Mouse (Mus musculus) small intestine, adult 2 months (tissue): ENCODE measurements around the gene Stk10. TPM values are rescaled to one million over a fixed set of nuclear protein-coding genes. Genes with fewer than 3 reads are reported as not detected.

Experiments
- H3K27ac ChIP-seq: fragments of 200-500 bp; 2 replicates; pipeline ENCODE4 v1.5.1; 2012; ENCODE audit warnings: low read depth, low read length, control low read depth, inconsistent platforms; ENCODE audit not compliant: insufficient read depth
- H3K27me3 ChIP-seq: fragments of 200-500 bp; 2 replicates; pipeline ENCODE4 v1.6.1; 2012; ENCODE audit warnings: mild to moderate bottlenecking, moderate library complexity, low read length, inconsistent platforms; ENCODE audit not compliant: control insufficient read depth, insufficient read depth
- H3K36me3 ChIP-seq: fragments of 200-500 bp; 2 replicates; pipeline ENCODE4 v1.6.1; 2012; ENCODE audit warnings: mild to moderate bottlenecking, low read length, control low read depth, inconsistent platforms; ENCODE audit not compliant: control insufficient read depth, insufficient read depth
- H3K4me1 ChIP-seq: fragments of 200-500 bp; 2 replicates; pipeline ENCODE4 v1.6.1; 2012; ENCODE audit warnings: low read length, inconsistent platforms, mixed read lengths; ENCODE audit not compliant: control insufficient read depth, insufficient read depth, insufficient read length
- H3K4me3 ChIP-seq: fragments of 200-500 bp; 2 replicates; pipeline ENCODE4 v1.5.1; 2012; ENCODE audit warnings: low read depth, mild to moderate bottlenecking, control low read depth, inconsistent platforms, low read length, moderate library complexity
- CTCF ChIP-seq: fragments of 200-500 bp; IDR thresholded peaks from 2 replicates; pipeline ENCODE4 v1.5.1; 2012; ENCODE audit warnings: low read depth, mild to moderate bottlenecking, control low read depth, inconsistent platforms, low read length, moderate library complexity, mixed read lengths; ENCODE audit not compliant: insufficient replicate concordance, insufficient read length; ENCODE audit errors: extremely low read depth
- POLR2A ChIP-seq: fragments of 200-500 bp; IDR thresholded peaks from 2 replicates; pipeline ENCODE4 v1.6.1; 2012; ENCODE audit warnings: low read depth, mild to moderate bottlenecking, control low read depth, inconsistent platforms, low read length, moderate library complexity
- WGBS: fragments of 180-500 bp; shearing (Covaris S2); methylation state at CpG from one replicate; pipeline ENCODE4 v1.1.7; 2018; 5-methylcytosine and 5-hydroxymethylcytosine counted together
- polyA plus RNA-seq: library from polyadenylated mRNA; depleted of rRNA; stranded (reverse); fragments of >200 nt; gene quantifications from 2 replicates; pipeline ENCODE4 v1.2.3, GENCODE M21; 2012

Stk10 gene
- polyA plus RNA-seq, 1 experiment, result 49.4 TPM

DNA sequence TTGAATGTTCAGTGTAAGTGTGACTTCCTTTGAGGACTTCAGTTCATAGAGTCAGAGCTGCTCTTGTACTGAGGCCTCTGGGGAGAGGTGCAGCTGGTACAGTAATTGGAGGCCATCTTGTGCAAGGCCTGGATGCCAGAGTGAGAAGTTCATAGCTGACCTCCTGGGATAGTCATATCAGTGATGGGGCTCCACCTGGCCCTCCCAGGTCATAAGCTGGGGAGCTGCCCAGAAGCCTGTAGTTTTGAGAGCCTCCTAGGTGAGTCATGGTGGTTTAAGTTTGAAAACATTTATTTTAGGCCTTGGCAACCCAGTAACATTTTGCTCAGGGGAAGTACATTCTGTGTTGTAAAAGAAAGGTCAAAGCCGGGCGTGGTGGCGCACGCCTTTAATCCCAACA is 24.9 kb downstream of the Stk10 start:
- Histone ChIP-seq H3K27ac (no peak overlapping the region), H3K4me1 (peaks cover 52% of the 10 kb centered on the region), H3K27me3 (no peaks in the 10 kb centered on the region), H3K4me3 (no peak overlapping the region), H3K36me3 (0 out of 2 replicates have a peak, but pooled peaks cover 5% of the 10 kb centered on the region)
- TF ChIP-seq POLR2A, result no peak
- no peak for TF ChIP-seq CTCF
- 75% methylated on average over 4 of the region's 4 CpGs for WGBS

DNA sequence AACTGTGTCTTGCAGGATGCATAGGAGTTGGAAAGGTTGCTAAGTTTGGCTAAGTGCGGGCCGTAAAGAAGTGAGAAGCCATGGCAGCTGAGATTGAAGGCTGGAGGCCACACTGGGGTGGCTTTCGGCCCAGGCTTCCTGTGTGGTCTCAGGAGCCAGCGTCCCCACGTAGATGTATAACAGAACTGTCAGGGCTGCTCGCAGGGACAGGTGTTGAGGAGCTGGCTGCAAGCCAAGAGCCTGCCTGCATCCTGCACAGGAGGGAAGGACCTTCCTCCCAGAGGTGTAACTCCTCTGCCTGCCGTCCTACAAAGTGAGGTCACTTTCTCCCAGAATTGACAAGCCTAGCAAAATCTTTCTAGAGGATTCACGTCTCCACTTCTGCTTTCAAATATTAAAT is 25.6 kb downstream of the Stk10 start:
- Histone ChIP-seq H3K4me3 (no peak overlapping the region), H3K27ac (peak overlapping the region; percentile 41), H3K36me3 (0 out of 2 replicates have a peak, but pooled peaks cover 5% of the 10 kb centered on the region), H3K4me1 (peaks cover 50% of the 10 kb centered on the region), H3K27me3 (no peaks in the 10 kb centered on the region)
- WGBS, result 21% methylated on average over 8 of the region's 8 CpGs
- TF ChIP-seq POLR2A (no peak), CTCF (no peak)

DNA sequence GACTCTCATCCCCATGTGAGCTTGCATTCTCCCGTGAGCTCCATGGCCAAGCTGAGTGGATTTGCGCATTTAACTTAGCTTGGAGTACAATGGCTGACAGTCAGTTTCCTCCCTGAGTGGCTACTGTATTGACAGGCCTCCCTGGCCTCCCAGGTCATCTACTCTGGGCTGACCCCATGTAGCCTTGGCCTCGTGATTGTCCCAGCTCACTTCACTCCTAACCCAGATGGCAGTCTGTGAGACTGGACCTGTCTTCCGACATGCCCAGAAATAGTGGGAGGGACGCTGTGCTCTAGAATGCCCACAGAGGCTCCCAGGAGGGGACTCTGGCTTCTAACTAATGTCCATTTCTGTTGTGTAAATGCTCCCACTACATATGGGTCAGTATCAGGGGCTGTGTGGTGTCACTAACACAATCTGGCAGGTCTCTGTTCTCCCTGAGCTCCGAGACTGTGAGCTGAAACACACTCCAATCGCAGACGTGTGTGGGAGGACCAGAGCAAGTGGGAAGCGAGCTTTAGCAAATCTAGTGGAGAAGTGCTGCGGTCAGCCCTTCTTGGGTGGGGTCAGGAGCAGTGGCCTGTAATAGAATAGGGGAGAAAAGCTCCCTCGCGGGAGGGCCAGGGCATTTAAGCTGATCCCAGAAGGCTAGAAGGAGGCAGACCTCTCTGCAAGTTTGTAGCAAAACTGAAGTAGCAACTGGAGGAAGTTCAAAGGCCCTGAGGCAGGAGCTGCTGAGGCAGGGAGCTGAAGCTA is 27.1 kb downstream of the Stk10 start:
- no peak overlapping the region for H3K4me3 ChIP-seq
- peaks cover 50% of the 10 kb centered on the region for H3K4me1 ChIP-seq
- WGBS, result 85% methylated on average over 12 of the region's 12 CpGs
- no peak overlapping the region for H3K27ac ChIP-seq
- no peaks in the 10 kb centered on the region for H3K27me3 ChIP-seq
- no peak for TF ChIP-seq CTCF
- 0 out of 2 replicates have a peak, but pooled peaks cover 5% of the 10 kb centered on the region for H3K36me3 ChIP-seq

DNA sequence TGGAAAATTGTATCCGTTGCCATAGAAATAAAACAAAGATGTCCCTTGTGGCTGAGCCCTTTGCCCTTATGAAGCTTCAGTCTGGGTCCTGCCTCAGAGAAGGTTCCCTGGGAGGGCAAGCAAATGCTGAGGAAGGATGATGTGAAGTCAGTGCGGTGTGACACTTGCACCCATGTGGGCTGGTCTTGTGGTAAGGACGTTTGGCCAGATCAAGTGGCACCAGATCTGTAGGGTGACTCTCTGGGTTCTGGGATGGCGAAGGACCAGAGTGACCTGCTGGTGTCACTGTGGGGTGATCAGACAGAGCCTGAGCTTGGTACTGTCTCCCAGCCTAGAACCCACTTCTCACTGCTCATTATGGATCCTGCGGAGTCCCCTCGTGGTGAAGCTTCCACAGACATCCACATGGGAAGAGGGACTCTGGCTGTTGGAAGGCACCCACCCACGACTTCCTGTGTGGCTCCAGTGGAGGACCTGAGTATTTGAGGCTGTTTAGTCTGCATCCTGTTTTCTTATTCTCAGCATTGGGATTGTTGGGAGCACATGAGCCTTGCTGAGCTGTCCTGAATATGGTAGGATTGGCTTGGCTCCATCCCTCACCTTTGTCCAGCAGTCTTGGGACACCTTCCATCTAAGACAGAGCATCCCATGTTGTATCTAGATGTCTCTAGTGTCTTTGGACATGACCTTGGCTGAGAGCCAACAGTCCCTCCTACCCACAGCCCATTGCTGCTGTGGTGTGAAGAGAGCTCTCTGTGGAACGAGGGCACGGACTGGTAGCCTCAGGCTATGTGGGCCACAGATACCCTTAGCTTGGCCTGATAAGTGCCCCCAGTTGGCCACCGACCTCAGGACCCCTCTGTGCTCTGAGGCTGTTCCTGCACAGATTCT is 28.6 kb downstream of the Stk10 start:
- 73% methylated on average over 10 of the region's 10 CpGs for WGBS

DNA sequence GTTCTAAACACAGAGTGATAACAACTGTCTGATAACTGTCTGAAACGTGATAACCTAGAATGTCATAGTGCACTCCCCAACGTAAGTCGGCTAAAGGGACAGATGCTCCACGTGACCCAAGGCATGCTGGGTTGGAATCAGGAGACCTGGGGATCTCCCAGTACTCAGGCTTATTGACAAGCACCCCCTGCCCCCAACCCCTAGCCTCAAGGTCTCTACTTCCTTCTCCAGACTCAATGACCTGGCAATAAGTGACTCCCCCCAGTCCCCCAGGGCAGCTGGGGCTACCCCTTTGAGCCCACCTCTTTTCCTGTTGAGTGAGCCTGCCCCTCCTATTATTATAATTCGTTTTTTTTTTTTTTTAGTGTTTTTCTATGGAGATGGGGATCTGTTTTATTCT is 29.6 kb downstream of the Stk10 start:
- no peak overlapping the region for H3K4me3 ChIP-seq
- no peak for TF ChIP-seq CTCF
- no peak for TF ChIP-seq POLR2A
- no peaks in the 10 kb centered on the region for H3K36me3 ChIP-seq
- peak overlapping the region; percentile 60; the same call in 1 of the 2 replicates for H3K27ac ChIP-seq
- WGBS, result 48% methylated on average over 5 of the region's 5 CpGs
- H3K4me1 ChIP-seq, result peaks cover 66% of the 10 kb centered on the region
- no peaks in the 10 kb centered on the region for H3K27me3 ChIP-seq

More for the DNA sequence above, 28.6 kb downstream of the Stk10 start:
- Histone ChIP-seq H3K4me3 (no peak overlapping the region), H3K27ac (peak overlapping the region; percentile 79), H3K27me3 (no peaks in the 10 kb centered on the region), H3K4me1 (peaks cover 56% of the 10 kb centered on the region), H3K36me3 (0 out of 2 replicates have a peak, but pooled peaks cover 1% of the 10 kb centered on the region)
- no peak for TF ChIP-seq CTCF
- no peak for TF ChIP-seq POLR2A

DNA sequence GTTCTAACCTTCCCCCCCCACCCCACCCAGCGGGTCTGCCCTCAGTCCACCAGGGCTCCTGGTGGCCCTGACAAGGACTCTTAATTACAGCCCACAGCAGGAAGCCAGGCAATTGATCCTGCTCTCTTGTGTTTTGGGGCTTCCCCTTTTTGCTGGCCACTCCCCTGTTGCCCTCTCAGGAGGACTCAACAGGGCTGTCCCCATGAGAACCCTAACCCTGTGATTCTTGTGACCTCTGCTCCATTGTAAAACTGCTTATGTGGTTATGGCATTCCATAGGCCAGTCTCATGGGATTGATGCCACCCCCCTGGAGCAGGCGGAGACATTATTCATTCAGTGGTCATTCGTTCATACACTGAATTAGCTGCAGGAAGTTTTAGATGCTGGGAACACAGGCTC is 30.6 kb downstream of the Stk10 start:
- TF ChIP-seq POLR2A (no peak; the same call in 1 of the 2 replicates), CTCF (no peak)
- peaks cover 67% of the 10 kb centered on the region for H3K4me1 ChIP-seq
- WGBS, result 18% methylated on average over 3 of the region's 3 CpGs
- H3K4me3 ChIP-seq, result no peak overlapping the region
- H3K36me3 ChIP-seq, result no peaks in the 10 kb centered on the region
- H3K27ac ChIP-seq, result peak overlapping the region; percentile 96
- H3K27me3 ChIP-seq, result no peaks in the 10 kb centered on the region

DNA sequence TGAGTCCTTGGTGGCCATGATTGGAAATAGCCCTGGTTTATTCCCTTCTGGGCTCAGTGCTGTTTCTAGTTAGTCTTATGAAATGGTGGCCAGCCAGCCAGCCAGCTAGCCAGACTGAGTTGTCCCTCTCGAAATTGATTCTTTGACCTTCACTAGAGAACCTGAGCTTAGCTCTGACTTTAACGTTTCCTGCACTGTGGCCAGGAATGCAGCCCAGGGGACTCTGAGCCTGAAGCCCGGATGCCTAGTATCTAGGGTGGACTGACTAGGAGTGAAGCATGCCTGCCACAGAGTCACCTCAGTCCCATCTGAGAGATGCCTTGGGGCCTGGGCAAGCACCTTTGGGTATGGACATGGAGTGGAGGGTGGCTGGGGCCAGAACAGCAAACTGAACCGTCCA is 31.5 kb downstream of the Stk10 start:
- Histone ChIP-seq H3K4me1 (peaks cover 64% of the 10 kb centered on the region), H3K27ac (peak overlapping the region; percentile 96), H3K4me3 (no peak overlapping the region), H3K27me3 (no peaks in the 10 kb centered on the region), H3K36me3 (no peaks in the 10 kb centered on the region)
- 29% methylated on average over 4 of the region's 4 CpGs for WGBS
- no peak for TF ChIP-seq POLR2A
- TF ChIP-seq CTCF, result no peak
